Mouse (Mus musculus) midbrain, embryonic 14.5 days (tissue): ENCODE measurements around the gene Exosc9. TPM values are rescaled to one million over a fixed set of nuclear protein-coding genes. Genes with fewer than 3 reads are reported as not detected.

Source experiments
- polyA plus RNA-seq: library from polyadenylated mRNA; unstranded; fragments of >200 nt; fragmentation: Nextera tagmentation; extraction: Ambion mirVana; gene quantifications from 2 replicates; pipeline ENCODE4 v1.2.1, GENCODE M21; 2014

Gene Exosc9
- polyA plus RNA-seq, 1 experiment from 2014 or later: 83.2 TPM

Other genes starting within 250 kb of the Exosc9 start
- gene Anxa5, start 76.7 kb upstream of the Exosc9 start, polyA plus RNA-seq: 19.8 and 49.1 TPM in 2 replicates
- 0.24 TPM in 1 of 2 replicates, not detected in the other for gene 1810062G17Rik, start 76.7 kb upstream of the Exosc9 start, polyA plus RNA-seq
- gene Gm11549, start 30.8 kb upstream of the Exosc9 start, polyA plus RNA-seq: 0.21 and 0.27 TPM in 2 replicates
- 24.7 and 55.1 TPM in 2 replicates for gene Ccna2, start 19.5 kb downstream of the Exosc9 start, polyA plus RNA-seq
- gene Bbs7, start 60.9 kb downstream of the Exosc9 start, polyA plus RNA-seq: 14.2 and 21.6 TPM in 2 replicates
- 7.8 and 8.4 TPM in 2 replicates for gene Trpc3, start 137.6 kb downstream of the Exosc9 start, polyA plus RNA-seq